14 mouse cellular contexts compared by ENCODE assay signal in the genomic region with DNA sequence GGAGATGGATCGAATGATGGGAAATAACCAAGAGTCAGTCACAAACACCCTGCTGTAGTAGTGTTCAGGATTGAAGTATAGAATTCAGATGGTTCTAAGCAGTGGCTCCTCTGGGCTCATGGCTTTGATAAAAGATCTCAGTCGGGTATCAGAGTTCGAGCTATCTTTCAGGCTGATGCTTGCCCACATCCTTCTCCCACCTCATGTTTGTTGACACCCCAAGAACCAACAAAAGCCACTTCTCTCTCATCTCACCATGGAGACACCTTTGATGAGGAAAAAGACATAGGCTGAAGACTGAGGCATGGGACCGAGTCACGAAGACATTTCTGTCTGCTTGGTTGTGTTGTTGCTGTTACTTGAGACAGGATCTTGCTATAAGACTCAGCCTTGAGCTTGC.
A peak's percentile ranks its signal among the peaks of the same experiment; 100 is the strongest.
DNase-seq lines count a peak whose midpoint lies in the region.
"Had no signal": no experiment of that assay in that cellular context is flagged by ENCODE, and none has a peak within 500 bp of the region (broad histone marks: within the 10 kb centered on the region; RNA-seq: fewer than 3 reads in every experiment).

No protein-coding gene starts in this region.

- DNase-seq in spleen, postnatal 36 days (ENCODE audit: low spot score in 2 of 2): peak; percentile 11 to 19
- DNase-seq in spleen, adult 18-20 months: no peak
- peak; percentile 45 for DNase-seq in CD4-positive, CD25-positive, alpha-beta regulatory T cell, adult 2 months (ENCODE audit: low read depth, low spot score)
- DNase-seq in T-cell, adult 2 months (ENCODE audit: low spot score): peak; percentile 83
- DNase-seq in naive thymus-derived CD4-positive, alpha-beta T cell, adult 2 months (ENCODE audit: low read depth): peak; percentile 79
- DNase-seq in yolk sac, embryonic 10.5 days (ENCODE audit: low spot score): no peak
- DNase-seq in cerebellum, postnatal 25 days: no peak
- no peak for DNase-seq in urinary bladder, postnatal 10 days (ENCODE audit: low spot score)
- DNase-seq: adrenal gland, postnatal 10 days; cerebellum, adult 11 months; cerebellum, adult 8-10 months; cerebellum, postnatal 14 days; forebrain, postnatal 0 days; gastrocnemius, postnatal 14 days had no signal

Comparison
In these comparisons a context has a peak if more than half of its experiments do, and no peak if none do; other contexts are left out.
1. DNase-seq: peak in spleen, postnatal 36 days (2 of 2), CD4-positive, CD25-positive, alpha-beta regulatory T cell, adult 2 months (single experiment), T-cell, adult 2 months (single experiment) and naive thymus-derived CD4-positive, alpha-beta T cell, adult 2 months (single experiment); none in spleen, adult 18-20 months (0 of 2), yolk sac, embryonic 10.5 days (single experiment), cerebellum, postnatal 25 days (0 of 2) and urinary bladder, postnatal 10 days (single experiment).